ENCODE assay signal across 19 mouse cellular contexts in the genomic region with DNA sequence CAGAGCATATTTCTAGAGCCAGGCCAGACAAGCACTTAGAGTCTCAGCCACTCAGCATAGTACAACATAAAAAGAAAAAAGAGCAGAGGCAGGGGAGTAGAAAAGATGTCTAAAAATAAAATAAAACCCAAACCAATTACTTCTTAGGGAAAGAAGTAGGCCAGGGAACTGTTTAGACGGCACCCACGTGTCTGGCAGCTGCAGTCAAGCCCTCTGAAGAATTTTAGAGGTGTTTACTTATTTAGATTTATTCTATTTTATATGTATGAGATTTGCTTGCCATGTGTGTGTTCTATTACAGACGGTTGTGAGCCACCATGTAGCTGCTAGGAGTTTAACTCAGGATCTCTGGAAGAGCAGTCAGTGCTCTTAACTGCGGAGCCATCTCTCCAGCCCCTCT.
"Had no signal": no experiment of that assay in that cellular context is flagged by ENCODE, and none has a peak within 500 bp of the region (broad histone marks: within the 10 kb centered on the region; RNA-seq: fewer than 3 reads in every experiment).

No protein-coding gene starts in this region.

- H3K27me3 ChIP-seq: midbrain, embryonic 13.5 days; neural tube, embryonic 13.5 days; stomach, embryonic 15.5 days had no signal

- H3K36me3 ChIP-seq: midbrain, embryonic 10.5 days; midbrain, embryonic 13.5 days; neural tube, embryonic 13.5 days; stomach, embryonic 15.5 days had no signal

- H3K4me1 ChIP-seq: stomach, embryonic 15.5 days had no signal

- H3K4me3 ChIP-seq: midbrain, embryonic 10.5 days; midbrain, embryonic 13.5 days; myocyte; neural tube, embryonic 13.5 days; stomach, embryonic 15.5 days had no signal

- H3K9ac ChIP-seq: liver, embryonic 14.5 days; midbrain, embryonic 13.5 days; neural tube, embryonic 13.5 days; stomach, embryonic 15.5 days had no signal

- DNase-seq: kidney, adult 18-20 months; kidney, adult 9 months; kidney, postnatal 14 days; kidney, postnatal 4 days; lung, adult 2 months; lung, postnatal 14 days; lung, postnatal 4 days; retina, postnatal 1 day; right cerebral cortex, postnatal 25 days; spleen, adult 18-20 months; thymus, postnatal 25 days had no signal

- H3K4me2 ChIP-seq: midbrain, embryonic 13.5 days; neural tube, embryonic 13.5 days; stomach, embryonic 15.5 days had no signal

- H3K9me3 ChIP-seq: midbrain, embryonic 10.5 days; midbrain, embryonic 13.5 days; neural tube, embryonic 13.5 days; stomach, embryonic 15.5 days had no signal

- H3K27ac ChIP-seq: liver, embryonic 14.5 days; midbrain, embryonic 10.5 days; midbrain, embryonic 13.5 days; neural tube, embryonic 13.5 days; stomach, embryonic 15.5 days had no signal

- ATAC-seq: intestine, embryonic 16.5 days; midbrain, embryonic 13.5 days; midbrain, embryonic 16.5 days had no signal
